In genomic region chr10:84926885-84927284, GRCm38 (mm10) we compare ENCODE assay signal across 20 mouse cellular contexts. TPM values are rescaled to one million over a fixed set of nuclear protein-coding genes. Genes with fewer than 3 reads are reported as not detected.
DNase-seq lines count a peak whose midpoint lies in the region; ATAC-seq and TF ChIP-seq lines count a peak whose summit lies in the region.
"Had no signal": no experiment of that assay in that cellular context is flagged by ENCODE, and none has a peak within 500 bp of the region (broad histone marks: within the 10 kb centered on the region; RNA-seq: fewer than 3 reads in every experiment).

No protein-coding gene starts in this region.

- H3K4me1 ChIP-seq in kidney, adult 2 months (ENCODE audit: control insufficient read depth, insufficient read depth, low read length), result peaks cover 18% of the 10 kb centered on the region
- H3K4me1 ChIP-seq in limb, embryonic 10.5 days, result peaks cover 30% of the 10 kb centered on the region

- H3K27me3 ChIP-seq in kidney, adult 2 months (replicated peaks; ENCODE audit: control insufficient read depth, insufficient read depth, low read length), result no peaks in the 10 kb centered on the region
- H3K27me3 ChIP-seq in limb, embryonic 10.5 days (ENCODE audit: low read depth, poor library complexity, severe bottlenecking), result no peaks in the 10 kb centered on the region
- H3K27me3 ChIP-seq: forebrain, embryonic 13.5 days; hindbrain, embryonic 13.5 days had no signal

- no peak overlapping the region for H3K4me3 ChIP-seq in kidney, adult 2 months (ENCODE audit: insufficient read depth, low read depth, low read length)
- H3K4me3 ChIP-seq in limb, embryonic 10.5 days, result no peak overlapping the region
- H3K4me3 ChIP-seq: forebrain, embryonic 10.5 days; forebrain, embryonic 13.5 days; heart, adult 2 months; hindbrain, embryonic 10.5 days; hindbrain, embryonic 13.5 days had no signal

- no peak overlapping the region for H3K27ac ChIP-seq in kidney, adult 2 months (ENCODE audit: insufficient read depth, low read depth, low read length)
- H3K27ac ChIP-seq in limb, embryonic 10.5 days, result no peak overlapping the region
- H3K27ac ChIP-seq: forebrain, embryonic 10.5 days; forebrain, embryonic 13.5 days; heart, adult 2 months; hindbrain, embryonic 10.5 days; hindbrain, embryonic 13.5 days had no signal

- no peak for TF ChIP-seq POLR2A in kidney, adult 2 months (IDR thresholded peaks at IDR 0.05; ENCODE audit: low read depth, low read length)

- WGBS in kidney, adult 2 months, result 67% methylated on average over 4 of the region's 4 CpGs
- WGBS in limb, embryonic 10.5 days, result 94% methylated on average over 4 of the region's 4 CpGs

- no peaks in the 10 kb centered on the region for H3K36me3 ChIP-seq in kidney, adult 2 months (ENCODE audit: control insufficient read depth, insufficient read depth, low read length)
- H3K36me3 ChIP-seq in limb, embryonic 10.5 days, result peaks cover 32% of the 10 kb centered on the region

- peak; percentile 30 for DNase-seq in kidney, adult 2 months
- no peak for DNase-seq in kidney, postnatal 14 days
- DNase-seq in CD4-positive, CD25-positive, alpha-beta regulatory T cell, adult 2 months (ENCODE audit: low read depth, low spot score), result peak; percentile 9
- DNase-seq in limb, embryonic 10.5 days (ENCODE audit: low spot score), result no peak
- DNase-seq in heart, adult 9 months (ENCODE audit: low spot score in 2 of 2), result no peak
- DNase-seq: B cell, adult 2 months; cerebellum, adult 18-20 months; cerebellum, adult 9-10 months; cerebellum, postnatal 14 days; gastrocnemius, postnatal 36 days; heart, adult 2 months; heart, postnatal 36 days had no signal

- no peaks in the 10 kb centered on the region for H3K9me3 ChIP-seq in limb, embryonic 10.5 days (replicated peaks)
- H3K9me3 ChIP-seq: forebrain, embryonic 10.5 days; forebrain, embryonic 13.5 days; hindbrain, embryonic 10.5 days; hindbrain, embryonic 13.5 days had no signal

- peak; percentile 64 for ATAC-seq in activated CD4-positive, CD25-positive, alpha-beta regulatory T cell, adult 4 months
- ATAC-seq: forebrain, embryonic 13.5 days; forebrain, embryonic 16.5 days; hindbrain, embryonic 16.5 days; intestine, postnatal 0 days had no signal

- no peak for TF ChIP-seq CTCF in kidney, adult 2 months (conservative IDR thresholded peaks at IDR 0.05; ENCODE audit: insufficient read depth, insufficient read length, low read depth, low read length)

RNA-seq across cellular contexts. Expression of gene Ric8b, which starts 9.5 kb away (rescaled TPM):
- 12.2 and 13.6 TPM in 2 replicates for polyA plus RNA-seq in kidney, adult 2 months (2012; rRNA removed)
- polyA plus RNA-seq in activated CD4-positive, CD25-positive, alpha-beta regulatory T cell, adult 4 months (2017; shearing (Covaris generic)), result 1 to 10 TPM; 5.6 to 7.4 TPM
- 25.1 and 28.5 TPM in 2 replicates for polyA plus RNA-seq in limb, embryonic 10.5 days (2016; fragmentation: Nextera tagmentation; extraction: Ambion mirVana)

Comparison
In these comparisons a context has a peak if more than half of its experiments do, and no peak if none do; other contexts are left out.
1. DNase-seq: peak in kidney, adult 2 months (single experiment) and CD4-positive, CD25-positive, alpha-beta regulatory T cell, adult 2 months (single experiment); none in kidney, postnatal 14 days (single experiment), limb, embryonic 10.5 days (single experiment) and heart, adult 9 months (0 of 2).